Mouse (Mus musculus): Measurements from ENCODE around the gene Rnf43.

Rnf43 gene

DNA sequence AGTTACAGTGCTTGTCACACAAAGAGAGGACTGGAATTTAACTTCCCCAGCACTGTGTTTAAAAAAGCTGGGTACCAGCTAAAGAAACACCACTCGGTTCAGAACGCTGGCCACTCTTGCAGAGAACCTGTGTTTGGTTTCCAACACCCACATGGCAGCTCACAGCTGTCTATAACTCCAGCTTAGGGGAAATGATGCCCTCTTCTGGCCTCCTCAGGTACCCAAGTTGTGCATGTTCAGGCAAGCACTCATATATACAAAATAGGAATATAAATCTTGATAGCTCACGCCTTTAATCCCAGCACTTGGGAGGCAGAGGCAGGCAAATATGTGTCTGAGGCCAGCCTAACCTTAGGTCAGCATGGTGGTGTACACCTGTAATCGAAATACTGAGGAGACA lies 53.5 kb downstream of the Rnf43 start:
- DNase-seq = no peak

DNA sequence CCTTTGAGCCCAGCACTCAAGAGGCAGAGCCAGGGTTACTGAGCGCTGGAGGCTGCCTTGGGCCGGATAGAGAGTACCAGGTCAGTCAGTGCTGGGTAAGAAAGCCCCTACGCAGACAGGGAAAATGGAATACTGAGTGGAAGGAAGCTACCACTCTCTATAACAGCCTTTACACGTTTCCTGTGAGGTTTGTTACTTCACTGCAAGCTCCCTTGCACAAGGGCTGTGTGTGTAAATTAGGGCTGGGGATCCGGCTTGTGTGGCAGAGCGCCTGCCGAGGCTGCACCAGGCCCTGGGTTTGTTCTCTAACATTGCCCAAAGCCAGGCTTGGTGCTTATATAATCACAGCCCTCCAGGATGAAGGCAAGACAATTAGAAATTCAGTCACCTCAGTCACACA lies 57.0 kb downstream of the Rnf43 start:
- DNase-seq = no peak

DNA sequence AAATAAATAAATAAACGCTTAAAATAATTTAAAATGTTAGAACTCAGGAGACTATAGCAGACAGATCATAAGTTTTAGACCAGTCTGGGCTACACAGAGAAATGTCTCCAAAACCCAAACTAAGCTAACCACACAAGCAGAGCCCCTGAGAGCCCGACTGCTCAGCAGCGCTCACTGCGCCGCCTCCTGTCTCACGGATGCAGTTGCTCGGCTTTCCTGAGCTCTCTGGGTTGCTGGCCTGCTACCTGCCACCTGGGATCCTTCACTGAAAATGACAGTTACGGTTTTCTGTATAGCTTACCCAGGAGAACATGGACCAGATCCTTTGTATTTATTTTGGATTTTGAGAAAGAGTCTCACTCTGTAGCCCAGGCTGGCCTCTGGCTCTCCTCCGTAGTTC lies 57.8 kb downstream of the Rnf43 start:
- DNase-seq = no peak

DNA sequence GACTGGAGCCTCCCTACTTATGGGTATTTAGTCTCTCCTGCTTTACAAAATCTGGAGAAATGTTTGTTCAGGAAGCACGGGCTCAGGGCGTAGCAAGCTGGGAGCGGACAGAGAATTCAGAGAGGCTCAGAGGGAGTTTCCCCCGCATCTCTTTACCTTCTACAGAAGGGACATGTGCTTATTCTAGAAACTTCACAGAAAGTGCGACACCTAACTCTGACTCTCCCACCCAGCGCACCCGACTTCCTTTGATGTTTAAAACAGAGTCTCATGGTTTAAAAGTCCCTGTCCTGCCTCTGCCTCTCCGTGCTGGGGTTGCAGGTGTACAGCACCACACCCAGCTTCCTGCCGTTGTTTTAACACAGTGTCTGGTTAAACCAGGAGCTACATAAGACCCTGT lies 58.3 kb downstream of the Rnf43 start:
- DNase-seq = no peak

DNA sequence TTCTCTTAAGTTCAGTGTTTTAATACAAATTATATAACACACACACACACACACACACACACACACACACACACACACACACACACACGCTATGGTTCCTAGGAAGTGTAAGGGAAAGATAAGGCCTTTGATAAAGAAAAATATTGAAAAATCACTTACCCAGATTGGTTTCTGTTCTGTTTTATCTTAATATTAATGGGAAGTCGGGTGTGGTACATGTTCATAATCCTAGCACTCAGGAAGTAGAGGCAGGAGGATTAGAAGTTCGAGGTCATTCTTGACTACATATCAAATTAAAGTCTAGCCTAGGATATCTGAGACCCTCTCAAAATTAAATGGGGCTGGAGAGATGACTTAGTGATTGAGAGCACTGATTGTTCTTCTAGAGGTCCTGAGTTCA lies 59.6 kb downstream of the Rnf43 start:
- DNase-seq = no peak

DNA sequence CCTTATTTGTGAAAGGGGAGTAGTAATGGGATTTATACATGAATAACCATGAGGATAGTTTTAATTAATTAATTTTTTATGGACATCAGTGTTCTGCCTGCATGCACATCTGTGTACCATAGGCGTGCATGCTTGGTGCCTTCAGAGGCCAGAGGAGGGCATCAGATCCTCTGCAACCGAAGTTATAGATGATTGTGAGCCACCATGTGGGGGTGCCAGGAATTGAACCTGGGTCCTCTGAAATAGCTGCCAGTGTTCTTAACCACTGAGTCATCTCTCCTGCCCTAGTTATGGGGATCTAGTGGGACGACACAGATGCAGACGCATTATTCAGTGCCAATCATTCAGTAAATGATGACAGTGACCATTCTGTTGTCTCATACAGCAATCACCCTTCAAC lies 60.4 kb downstream of the Rnf43 start:
- DNase-seq = no peak

DNA sequence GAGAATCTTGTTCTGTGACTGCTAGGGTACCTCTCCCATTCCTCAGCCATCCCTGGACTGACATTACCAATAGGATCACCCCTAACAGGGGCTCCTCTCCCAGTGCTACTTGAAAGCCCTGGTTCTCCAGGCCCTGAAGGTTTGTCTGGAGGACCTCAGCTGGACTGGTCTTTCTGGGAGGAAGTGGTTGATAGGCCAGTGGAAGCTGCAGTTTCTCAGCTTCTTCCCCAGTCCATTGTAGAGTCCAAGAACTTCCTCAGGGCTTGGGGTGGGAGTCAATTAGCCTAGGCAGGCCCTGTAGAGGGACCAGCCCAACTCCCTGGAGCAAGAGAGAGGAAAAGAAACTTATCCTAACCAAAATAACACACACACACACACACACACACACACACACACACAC lies 63.0 kb downstream of the Rnf43 start:
- DNase-seq = no peak

DNA sequence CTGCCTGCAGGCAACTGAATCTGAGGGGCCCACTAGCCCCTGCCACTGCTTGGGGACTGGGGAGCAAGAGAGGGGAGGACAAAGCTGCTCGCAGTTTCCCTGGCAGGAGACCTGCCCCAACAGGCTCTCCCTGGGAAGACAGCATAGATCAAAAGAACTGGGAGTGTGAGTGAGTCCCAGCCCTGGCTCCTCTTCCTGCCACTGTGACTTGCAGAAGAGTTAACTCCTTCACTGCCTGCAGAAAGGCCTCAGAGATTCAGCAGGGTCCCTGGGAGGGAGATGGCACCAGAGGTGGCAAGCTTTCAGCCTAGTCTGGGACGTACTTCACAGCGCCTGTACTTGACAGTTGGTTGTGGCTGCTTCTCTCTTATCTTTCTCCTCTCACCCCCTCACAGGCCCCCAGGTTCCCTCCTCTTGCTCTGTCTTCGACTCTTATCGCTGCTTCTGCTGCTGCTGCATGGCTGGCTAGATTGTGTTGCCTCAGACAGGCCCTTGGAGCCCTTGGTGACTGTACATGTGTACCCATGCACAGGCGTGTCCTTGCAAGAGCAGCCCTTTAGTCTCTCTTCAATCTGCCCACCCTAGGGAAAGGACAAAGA lies 63.5 kb downstream of the Rnf43 start:
- no peak for DNase-seq

DNA sequence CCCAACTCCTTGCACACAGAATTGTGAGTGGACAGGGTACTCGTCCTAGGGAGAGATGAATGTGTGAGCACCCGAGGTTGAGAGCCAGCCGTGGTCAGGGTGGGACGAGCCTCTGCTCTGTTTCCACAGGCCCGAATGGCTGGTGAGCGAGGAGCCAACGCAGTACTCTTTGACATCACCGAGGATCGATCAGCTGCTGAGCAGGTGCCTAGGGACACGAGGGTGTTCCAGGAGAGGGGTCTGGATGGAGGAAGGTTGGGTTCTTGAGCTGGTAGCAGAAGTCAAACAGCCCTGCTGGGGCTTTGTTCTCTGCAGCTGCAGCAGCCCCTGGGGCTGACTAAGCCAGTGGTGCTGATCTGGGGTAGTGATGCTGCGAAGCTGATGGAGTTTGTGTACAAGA lies 64.5 kb downstream of the Rnf43 start:
- no peak for DNase-seq

DNA sequence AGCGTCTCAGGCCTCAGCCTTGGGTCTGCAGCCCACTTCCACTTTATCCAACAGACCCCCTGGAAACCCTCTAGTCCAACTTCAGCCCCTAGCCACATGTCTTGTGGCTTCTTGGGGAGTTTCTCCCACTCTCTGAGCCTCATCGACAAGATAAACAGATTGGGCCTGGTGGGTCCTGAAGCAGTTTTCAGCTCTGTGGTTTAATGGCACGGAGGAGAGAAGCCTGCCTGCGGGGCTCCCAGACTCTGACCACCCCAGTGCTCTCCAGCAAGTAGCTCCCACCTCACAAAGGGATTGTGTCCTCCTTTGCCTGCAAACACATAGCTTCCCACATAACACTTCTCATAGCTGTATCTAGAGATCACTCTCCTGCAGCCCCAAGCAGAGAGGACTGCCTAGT lies 64.9 kb downstream of the Rnf43 start:
- DNase-seq = no peak

DNA sequence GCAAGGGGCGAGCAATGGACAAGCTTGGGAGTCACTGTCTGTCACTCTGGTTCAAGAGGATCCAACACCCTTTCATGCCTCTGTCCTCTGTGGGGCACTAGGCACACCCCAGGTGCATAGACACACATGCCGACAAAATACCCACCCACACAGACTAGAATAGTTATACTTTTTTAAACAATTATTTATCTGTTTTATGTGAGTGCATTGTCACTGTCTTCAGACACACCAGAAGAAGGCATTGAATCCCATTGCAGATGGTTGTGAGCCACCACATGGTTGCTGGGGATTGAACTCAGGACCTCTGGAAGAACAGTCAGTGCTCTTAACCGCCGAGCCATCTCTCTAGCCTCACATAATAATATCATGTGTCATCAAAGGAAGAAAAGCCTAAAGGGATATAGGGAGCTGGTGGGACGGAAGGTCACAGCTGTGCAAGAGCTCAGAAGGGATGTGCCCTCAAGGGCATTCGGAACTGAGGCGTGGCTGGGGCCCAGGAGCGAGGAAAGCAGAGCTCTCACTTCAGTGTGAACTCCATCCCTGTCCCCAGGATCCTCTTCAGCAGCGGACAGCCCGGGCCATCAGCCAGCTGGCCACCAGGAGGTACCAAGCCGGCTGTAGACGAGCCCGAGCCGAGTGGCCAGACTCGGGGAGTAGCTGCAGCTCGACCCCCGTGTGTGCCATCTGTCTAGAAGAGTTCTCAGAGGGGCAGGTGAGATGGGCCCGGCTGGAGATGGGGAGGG lies 66.5 kb downstream of the Rnf43 start:
- no peak for DNase-seq

DNA sequence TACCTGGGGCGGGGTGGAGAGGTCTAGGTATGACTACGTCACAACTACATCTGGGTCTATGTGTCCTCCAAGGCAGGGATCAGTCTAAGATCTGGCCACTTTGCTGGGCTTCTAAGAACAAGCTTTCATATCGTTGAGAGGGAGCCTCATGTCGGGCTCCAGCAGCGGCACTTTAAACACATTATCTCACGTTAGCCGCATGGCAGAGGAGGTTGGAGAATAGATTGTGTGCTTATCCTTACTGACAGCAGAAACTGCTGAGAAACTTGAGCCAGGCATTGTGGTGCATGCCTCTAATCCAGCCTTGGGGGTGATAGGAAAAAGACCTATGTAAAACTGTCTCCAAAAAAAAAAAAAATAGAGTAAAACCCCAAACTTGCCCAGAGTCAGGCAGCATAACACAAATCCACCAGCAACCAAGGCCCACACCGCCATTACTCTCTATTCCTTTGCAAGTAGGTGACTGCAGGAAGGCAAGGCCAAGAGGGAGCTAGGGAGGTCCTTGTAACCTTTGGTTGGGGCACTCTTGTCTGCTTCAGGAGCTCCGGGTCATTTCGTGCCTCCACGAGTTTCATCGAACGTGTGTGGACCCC lies 67.2 kb downstream of the Rnf43 start:
- DNase-seq = no peak

DNA sequence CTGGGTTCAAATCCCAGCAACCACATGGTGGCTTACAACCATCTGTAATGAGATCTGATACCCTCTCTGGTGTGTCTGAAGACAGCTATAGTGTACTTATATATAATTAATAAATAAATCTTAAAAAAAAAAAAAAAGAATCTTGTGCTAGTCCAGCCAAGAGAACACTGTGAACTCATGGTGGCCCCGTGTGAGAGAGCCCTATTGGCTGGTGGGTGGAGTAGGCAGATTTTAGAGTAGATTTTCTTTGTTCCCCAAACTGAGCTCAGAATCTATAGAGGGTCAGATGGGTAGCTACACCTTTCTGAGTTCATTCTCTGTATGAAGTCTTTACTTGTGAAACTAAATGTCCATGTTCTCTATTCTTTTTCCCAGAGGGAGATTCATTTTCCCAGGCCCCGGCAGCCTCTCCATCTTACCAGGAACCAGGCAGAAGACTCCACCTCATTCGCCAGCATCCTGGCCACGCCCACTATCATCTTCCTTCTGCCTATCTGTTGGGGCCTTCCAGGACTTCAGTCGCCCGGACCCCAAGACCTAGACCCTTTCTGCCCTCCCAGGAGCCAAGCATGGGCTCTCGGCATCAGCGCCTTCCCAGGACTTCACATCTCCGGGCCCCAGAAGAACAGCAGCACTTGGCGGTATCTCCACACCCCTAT lies 68.3 kb downstream of the Rnf43 start:
- DNase-seq = no peak

DNA sequence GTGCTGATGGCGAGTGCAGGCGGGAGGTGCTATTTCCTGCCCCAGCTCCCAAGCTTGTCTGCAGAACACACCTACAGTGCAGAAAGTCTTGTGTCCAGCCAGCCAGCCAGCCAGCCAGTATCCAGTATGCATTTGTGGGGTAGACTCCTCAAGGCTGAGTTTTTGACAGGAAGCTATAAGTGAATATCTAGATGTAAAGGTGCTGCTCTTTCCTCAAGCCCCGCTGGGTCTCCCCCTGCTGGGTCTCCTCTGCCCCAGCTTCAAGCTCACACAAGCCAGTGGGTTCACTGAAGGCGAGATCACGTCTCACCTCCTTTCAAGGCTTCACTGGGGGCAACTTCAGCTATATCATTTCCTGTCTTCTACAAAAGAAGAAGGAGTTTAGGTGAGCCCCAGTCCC lies 71.8 kb downstream of the Rnf43 start:
- DNase-seq = no peak

DNA sequence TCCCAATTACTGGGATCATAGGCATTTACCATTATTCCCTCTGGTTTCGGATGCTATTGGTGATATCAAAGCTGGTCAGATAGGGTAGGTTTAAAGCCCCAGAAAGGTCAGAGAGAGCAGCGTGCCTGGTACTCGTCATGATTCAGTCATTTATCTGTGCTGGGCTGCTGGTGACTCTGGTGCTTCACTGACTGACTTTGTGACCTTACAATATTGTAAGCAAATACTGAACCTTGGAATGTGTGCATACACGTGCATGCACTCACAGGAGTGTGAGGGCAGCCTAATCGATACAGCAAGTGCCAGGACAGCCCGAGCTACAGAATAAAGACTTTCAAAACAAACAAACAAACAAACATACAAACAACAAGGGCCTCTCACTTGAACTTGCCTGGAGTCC lies 73.2 kb downstream of the Rnf43 start:
- no peak for DNase-seq

DNA sequence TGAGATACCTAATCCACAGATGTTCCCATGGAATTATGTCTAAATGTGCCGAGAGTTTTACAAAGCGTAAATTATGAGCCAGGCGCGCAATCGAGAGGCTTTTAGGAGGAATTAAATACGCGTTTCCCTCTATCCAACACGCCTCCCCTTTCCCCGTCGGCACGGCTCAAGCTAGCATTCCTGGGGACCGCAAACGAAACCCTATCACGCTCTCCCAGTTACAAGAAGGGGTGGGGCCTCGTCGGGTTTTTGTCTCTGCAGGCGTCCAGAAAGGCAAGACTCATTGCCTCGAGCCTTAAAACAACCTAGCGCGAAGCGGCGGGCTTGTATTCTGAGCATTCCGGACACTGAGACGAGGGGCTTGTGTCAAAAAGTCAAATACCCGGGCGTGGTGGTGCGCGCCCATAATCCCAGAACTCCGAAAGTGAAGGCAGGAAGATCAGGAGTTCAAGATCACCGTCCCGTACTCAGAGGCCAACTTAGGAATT lies 74.2 kb downstream of the Rnf43 start:
- peak; percentile 53 for DNase-seq

DNA sequence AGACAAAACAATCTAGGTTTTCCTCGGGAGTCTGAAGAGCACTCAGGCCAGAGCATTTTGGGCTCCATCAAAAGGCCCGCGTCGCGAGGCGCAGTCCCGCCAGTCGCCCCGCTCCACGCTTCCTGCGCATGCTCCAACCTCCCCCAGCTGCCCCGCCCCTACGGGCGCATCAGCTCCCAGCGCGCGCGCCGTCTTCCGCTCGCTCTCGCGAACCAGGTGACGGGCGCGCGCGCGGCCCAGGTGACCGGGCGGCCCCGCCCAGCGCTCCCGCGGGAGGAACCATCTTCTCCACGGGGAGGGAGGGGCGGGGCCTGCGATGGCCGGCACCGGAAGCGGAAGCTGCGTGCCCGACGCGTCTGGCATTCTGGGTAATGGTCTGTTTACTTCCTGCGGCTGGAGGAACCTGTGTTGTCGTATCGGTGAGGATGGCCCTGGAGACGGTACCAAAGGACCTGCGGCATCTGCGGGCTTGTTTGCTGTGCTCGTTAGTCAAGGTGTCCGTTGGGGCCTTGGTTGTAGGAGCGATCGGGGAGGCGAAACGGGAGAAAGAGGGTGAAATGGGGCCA lies 74.7 kb downstream of the Rnf43 start, which contains the start of gene Supt4a:
TSS of gene Supt4a (plus strand) at position 378 of the 566 bp plus-strand sequence.
- DNase-seq = peak; percentile 98

DNA sequence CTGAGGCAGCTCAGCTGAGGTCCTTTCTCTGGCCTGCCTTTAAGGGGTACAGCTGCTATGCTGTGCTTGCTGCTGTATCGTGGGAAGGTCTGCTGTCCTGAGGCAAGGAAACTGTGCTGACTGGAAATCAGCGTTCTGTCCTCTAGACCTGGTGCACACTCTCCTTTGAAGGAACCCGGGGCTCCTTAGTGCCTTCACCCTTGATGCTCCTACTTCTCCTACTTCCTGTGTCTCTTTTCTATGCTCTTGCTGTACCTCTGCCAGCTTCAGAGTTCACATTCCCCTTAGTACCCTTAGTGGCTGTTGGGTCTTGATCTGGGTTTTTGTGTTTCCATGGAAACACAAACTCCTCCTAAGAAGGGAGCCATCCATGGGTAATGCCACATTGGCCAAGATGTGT lies 81.2 kb downstream of the Rnf43 start:
- no peak for DNase-seq

DNA sequence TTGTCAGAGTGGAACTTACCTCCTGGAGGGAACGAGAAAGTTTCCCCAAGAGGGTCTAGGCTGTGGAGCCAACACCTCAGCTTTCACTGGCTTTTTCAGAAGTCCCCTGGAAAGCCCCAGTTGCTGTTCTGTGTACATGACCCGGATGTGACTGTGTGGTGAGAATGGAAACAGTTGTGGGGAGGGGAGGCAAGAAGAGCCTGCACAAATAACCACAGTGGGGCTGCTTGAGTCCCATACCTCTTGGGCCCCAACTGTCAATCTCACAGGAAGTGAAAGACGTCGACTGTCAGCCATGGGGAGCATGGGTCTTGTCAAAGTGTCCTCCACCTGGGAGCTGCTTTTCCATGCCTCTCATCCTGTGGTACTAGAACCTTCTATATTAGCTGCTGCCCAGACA lies 82.4 kb downstream of the Rnf43 start:
- no peak for DNase-seq

DNA sequence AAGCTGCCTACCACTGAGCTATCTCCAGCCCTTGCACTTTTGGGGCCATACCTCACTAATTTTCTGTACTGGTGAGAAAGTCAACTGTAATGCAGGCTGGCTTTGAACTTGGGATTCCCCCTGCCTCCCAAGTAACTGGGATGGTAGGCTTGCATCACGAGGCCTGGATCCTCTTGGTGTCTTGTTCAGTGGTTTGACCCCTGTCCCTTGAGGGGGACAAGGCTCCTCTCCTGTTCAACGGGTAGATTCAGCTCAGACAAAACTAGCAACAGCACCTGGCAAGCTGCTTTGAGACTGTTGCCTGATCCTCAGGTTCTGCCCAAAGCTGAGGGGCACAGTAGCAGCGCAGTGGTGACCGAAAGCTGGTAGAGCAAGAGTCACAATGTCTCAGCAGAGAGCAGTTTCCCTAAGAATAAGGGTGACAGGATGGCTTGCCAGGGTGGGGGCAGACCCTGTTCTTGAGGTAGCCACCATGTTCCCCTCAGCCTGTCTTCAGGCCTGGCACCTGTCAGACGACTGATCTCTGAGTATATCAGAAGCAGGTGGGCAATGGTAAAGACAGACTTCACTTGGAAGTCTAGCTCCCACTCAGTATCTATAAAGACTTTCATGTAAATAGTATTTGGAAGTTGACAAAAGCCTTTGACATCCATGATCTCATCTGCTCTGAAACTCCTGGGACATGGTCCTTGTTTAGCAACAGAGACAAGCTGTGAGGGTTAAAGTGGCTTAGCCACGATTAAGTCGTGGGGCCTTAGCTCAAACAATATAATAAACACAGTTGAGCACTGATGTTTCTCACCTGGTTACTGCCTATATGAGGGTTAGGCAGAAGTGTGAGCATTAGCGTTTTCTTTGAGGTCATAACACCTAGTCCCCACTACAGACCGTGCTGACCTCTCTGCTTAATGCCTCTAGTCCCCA lies 83.4 kb downstream of the Rnf43 start:
- DNase-seq = no peak

DNA sequence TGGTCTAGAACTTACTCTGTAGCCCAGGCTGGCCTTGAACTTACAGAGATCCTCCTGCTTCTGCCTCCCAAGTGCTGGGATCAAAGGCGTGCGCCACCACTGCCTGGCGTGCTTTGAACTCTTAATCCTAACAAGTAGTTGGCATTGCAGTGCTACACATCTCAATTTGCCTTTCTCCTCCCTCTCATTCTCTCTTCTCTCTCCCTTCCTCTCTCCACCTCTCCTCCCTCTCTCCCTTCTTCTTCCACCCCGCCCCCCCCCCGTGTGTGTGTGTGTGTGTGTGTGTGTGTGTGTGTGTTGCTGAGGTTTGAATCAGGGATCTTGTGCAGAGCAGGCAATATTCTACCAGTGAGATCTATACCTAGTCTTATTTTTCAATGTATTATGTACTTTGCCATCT lies 84.8 kb downstream of the Rnf43 start:
- DNase-seq = no peak

DNA sequence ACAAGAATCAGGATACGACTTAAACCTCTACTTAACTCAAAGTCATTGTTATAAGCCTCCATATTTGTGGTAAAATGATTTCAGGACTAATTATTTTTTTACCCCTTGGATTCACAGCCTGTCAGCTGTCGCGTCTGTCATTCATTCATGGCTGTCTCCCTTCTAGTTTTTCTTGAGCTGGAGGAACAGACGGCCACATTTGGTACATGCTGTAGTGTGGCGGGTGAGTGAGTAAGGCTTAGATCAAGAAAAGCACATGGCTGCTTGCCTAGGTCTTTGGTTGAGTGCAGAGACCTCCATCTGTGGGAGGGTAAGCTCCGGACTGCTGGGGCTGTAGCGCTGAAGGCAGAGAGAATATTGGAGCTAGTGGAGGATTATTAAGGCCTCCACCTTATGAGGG lies 85.2 kb downstream of the Rnf43 start:
- DNase-seq = no peak

All from right cerebral cortex, postnatal 4 days (tissue).